Mouse (Mus musculus) monocyte, adult 2 months (primary cell): ENCODE results near the gene Ost4.

Experiments used
- DNase-seq, 2 experiments: peaks; one replicate each; pipeline ENCODE4 v3.0.0; 2022; ENCODE audit warnings: low spot score in 2 of 2, low read depth in 1 of 2

The Ost4 gene

DNA sequence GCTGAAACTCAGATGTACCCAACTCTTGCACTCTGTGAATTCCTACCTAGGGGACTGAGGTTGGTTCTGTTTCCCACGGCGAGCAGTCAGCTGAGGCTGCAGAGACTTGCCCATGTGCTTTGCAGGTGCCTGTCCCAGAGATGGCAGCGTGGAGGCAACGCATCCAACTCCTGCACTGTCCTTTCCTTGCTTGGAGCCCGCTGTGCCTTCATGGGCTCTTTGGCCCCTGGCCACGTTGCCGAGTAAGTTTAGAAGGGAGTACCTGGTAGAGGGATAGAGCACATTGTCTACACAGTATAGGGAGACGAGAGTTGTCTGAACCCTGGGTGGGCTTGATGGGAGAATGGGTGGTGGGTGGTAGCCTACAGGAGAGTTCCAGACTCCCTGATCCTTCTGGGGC is 17.0 kb upstream of the Ost4 start:
- DNase-seq = no peak

DNA sequence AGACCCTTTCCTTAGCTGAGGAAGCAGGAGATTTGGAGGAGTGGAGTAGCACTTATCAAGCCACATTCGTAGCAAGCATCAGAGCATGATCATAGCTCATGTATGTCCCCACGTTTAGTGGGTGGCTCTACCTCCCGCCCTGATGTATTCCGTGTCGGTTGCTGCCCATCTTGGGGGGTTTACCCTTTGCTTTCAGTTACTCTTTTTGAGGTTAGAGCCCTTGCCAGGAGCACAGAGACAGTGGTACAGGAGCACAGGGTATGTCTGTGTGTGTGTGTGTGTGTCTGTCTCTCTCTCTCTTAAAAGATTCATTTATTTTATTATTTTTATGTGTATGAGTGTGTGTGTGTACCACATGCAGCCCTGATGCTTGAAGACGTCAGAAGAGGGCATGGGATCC is 15.5 kb upstream of the Ost4 start:
- DNase-seq = no peak

- DNase-seq = no peak
Observed at GRCm38 (mm10) chr5:30922581-30923041, 15.0 kb upstream of the Ost4 start.

DNA sequence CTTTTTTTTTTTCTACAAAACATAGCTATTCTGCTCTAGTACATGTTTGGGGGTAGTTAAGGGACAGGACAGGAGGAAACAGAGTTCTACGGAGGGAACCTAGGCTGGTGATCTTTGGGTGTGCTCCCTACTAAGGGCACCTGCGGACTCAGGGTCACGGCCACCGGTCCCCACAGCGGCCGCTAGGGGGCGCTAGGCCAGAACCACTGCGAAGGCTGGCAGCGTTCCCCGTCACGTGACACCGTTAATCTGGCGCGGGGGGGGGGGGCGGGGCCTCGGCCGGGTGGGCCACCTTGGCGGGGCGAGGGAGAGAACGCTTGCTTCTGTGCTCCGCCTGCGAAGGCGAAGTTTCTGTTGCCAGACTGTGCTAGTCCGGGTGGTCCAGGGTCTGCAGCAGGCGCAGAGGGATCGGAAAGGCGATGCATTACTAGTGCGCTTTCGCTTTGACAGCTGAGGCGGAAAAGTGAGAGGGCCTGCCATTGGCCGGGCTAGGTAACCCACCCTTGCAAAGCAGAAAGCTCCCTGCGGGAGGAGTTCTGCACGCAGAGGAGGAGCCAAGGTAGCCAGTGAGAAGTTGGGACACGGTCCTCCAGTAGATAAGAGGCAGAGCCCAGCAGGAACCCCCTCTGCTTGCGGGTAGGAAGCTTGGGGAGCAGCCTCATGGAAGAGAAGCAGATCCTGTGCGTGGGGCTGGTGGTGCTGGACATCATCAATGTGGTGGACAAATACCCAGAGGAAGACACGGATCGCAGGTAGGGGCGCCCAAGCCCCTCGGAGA is 13.9 kb upstream of the Ost4 start, which contains the start of gene Khk:
Gene Khk (plus strand): TSS at position 176 of the 778 bp plus-strand sequence.
- DNase-seq = peak; percentile 62 to 83

DNA sequence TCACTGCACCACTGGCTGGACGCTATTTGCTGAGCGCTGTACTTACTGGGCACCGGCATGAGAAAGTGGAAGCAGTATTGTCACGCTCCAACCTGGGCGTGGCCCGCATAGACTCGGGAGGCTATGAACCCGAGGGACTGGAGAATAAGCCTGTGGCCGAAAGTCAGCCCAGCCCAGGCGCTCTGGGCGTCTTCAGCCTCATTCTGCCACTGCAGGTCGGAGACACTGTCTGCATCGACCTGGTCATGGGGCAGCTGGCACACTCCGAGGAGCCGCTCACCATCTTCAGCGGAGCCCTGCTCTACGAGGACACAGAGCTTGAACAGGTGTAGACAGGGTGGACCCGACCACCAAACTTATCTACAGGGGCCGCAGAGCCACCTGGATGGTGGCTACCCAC is 13.0 kb upstream of the Ost4 start:
- DNase-seq = peak in 1 of 2 experiments; percentile 51

DNA sequence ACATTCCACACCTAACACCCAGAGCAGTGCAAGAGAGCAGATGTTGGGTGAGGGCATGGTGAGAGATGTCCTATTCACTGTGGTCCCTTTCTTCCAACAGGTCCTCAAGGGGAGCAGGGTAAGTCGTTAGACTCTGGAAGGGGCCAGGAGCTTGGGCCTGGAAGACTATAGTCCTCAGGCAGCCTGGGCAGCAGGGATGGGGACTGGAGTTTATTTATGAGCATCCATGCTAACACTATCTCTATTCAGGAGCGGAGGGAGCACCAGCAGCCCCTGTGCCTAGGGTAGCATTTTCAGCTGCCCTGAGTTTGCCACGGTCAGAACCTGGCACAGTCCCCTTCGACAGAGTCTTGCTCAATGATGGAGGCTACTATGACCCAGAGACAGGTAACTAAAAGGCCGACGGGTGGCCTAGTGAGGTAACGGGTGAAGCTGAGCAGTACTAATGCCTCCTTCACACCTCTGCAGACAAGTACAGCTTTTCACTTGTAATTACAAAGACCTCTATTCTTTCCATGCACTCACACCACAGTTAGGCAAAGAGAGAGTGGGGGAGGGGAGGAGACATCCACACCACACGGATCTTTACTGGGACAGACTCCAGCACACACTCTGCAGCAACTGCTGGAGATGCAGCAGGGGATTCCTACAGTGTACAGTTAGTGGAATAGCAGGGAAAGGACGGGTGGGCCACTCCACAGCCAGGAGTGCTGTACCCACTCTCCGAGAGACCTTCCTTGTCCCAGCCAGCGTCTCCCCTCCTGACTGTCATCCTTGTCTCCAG is 12.4 kb upstream of the Ost4 start:
- DNase-seq = no peak

- DNase-seq = no peak
Observed at GRCm38 (mm10) chr5:30918691-30919090, 11.1 kb upstream of the Ost4 start.

DNA sequence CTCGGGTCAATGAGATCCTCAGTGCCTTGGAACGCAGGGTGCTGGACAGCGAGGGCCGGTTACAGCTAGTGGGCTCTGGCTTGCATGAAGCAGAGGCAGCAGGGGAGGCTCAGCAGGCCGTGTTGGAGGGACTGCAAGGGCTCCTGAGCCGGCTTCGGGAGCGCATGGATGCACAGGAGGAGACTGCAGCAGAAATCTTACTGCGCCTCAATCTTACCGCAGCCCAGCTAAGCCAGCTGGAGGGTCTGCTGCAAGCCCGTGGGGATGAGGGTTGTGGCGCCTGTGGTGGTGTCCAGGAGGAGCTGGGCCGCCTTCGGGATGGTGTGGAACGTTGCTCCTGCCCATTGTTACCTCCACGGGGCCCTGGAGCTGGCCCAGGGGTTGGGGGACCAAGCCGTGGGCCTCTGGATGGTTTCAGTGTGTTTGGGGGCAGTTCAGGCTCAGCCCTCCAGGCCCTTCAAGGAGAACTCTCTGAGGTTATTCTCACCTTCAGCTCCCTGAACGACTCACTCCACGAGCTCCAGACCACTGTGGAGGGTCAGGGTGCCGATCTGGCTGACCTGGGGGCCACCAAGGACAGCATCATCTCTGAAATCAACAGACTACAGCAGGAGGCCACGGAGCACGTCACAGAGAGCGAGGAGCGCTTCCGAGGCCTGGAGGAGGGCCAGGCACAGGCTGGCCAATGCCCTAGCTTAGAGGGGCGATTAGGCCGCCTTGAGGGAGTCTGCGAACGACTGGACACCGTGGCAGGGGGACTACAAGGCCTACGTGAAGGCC is 10.5 kb upstream of the Ost4 start:
- DNase-seq = no peak

- no peak for DNase-seq
Observed at GRCm38 (mm10) chr5:30917348-30917747, 9.8 kb upstream of the Ost4 start.

GRCm38 (mm10) chr5:30916841-30917240 is 9.3 kb upstream of the Ost4 start:
- DNase-seq = no peak

DNA sequence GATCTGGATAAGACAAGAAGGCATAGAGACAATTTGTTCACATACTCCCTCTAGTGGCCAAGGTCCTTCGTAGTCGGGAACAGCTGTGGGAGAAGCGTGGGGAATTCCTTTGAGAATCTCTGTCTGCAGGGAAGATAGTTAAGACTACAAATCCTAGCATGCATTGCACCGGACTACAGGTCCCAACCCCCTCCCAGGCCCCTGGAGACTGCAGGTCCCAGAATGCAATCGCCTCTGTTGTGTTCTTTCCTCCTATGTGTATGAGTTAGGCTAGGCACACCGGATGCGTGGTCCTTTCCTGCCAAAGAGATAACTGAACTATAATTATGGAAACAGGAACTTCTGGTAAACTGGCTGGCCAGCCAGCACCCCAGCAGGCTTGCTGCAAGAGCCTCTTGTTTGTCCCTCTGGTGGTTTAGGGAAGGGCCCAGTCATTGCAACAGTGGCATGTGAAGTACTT is 8.4 kb upstream of the Ost4 start:
- DNase-seq = peak; percentile 64 to 68

DNA sequence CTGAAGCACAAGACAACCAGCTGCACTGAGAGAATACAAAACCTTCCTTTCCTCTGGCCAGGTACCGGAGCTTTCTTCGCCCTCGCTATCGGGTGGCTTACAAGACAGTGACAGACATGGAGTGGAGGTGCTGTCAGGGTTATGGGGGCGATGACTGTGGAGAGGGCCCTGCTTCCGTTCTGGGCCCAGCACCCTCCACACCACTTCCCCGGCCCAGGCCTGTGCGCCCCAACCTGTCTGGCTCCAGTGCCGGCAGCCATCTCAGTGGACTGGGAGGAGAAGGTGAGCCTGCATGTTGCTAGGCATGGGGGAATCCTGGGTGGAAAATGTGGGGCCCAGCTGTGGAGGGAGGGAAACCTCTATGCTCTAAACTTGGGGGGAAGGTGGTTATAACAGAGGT is 7.9 kb upstream of the Ost4 start:
- no peak for DNase-seq

- DNase-seq = no peak
Observed at GRCm38 (mm10) chr5:30914849-30915248, 7.3 kb upstream of the Ost4 start.

DNA sequence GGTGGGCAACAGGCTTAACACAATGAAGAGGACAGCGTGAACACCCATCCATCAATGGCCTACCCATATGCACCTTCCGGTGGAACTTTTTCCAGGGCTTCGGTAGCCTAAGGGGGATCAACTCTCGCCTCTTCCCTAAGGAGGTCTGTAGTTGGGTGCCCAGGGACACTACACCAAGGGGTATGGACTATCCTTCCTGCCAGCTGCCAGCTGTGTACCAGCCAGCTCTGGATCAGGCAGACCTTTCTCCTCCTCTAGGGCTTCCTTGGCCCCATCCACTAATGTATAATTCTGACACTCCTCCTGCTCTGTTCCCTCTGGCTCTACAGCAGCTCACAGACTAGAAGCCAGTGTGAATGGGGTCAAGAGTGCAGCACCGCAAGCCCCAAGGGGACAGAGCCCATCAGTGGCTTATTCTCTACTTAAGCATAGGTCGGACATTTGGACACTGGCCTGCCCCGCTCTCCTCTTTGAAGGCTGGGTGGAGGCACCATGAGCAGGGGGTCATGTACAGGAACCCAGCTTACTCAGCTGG is 6.6 kb upstream of the Ost4 start:
- no peak for DNase-seq

- no peak for DNase-seq
Observed at GRCm38 (mm10) chr5:30913060-30913841, 5.7 kb upstream of the Ost4 start, which contains the start of gene Emilin1. Gene Emilin1 (plus strand): TSS chr5:30913402.

DNA sequence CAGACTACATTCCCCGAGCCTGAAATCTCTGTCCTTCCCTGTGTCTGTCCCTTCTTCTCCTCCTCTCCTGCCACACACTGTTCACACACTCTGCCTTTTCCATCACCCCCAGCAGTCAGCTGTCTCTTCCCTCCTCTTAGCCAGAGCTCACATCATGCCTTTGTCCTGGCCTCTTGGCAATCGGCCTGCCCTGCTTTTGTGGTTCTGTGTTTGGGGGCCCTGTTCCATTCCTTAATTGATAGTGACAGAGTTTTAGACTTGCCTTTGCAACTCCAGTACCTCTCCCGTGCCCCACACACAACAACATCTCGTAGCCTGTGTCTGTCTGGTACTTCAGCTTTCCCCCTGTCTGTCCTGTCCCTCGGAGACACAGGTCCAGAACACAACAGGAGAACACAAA is 4.6 kb upstream of the Ost4 start:
- DNase-seq = no peak

DNA sequence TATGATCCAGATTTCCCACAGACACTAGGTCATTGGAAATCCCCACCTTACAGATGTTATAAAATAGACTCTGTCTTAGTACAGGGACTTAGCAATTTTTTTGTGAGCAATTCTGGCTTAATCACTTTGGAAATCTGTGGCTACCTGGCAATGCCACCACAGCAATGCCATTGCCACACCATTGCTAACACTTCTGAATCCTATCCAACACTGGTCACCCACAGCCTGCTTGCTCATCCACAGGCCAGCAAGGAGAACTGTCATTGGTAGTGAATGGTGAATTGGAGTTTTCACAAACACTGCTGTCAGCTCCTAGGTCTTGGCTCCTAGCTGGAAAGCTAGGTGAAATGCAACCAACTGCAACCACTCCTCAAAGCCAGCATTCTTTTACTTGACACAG is 2.9 kb upstream of the Ost4 start:
- DNase-seq = no peak

- no peak for DNase-seq
Observed at GRCm38 (mm10) chr5:30909863-30910262, 2.3 kb upstream of the Ost4 start.

- no peak for DNase-seq
Observed at GRCm38 (mm10) chr5:30909300-30909659, 1.7 kb upstream of the Ost4 start.
